In the genomic region with DNA sequence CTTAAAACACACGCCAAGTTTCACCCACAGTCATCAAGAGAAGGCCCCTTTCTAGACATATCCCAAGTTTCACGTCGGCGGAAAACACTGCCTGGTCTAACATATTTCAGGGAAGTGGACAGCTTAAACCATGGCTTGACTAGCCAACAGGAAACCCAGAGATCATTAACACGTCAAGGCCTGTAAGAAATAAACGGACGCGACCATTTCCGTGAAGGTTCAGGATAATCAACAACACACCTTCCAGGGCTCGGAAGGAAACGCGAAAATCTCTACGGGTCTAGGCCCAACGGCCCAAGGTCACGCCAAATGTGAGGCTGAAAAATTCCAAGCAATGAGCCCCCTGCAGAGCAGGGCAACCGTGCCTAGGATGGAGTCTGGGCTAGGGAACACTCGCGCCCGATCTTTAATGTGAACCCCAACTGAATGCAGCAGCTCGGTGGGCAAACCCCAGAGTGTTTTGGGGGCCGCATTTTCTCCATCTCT, we compare ENCODE assay signal across 8 mouse cellular contexts. TPM values are rescaled to one million over a fixed set of nuclear protein-coding genes. Genes with fewer than 3 reads are reported as not detected.
A peak's percentile ranks its signal among the peaks of the same experiment; 100 is the strongest.
DNase-seq lines count a peak whose midpoint lies in the region; ATAC-seq lines count a peak whose summit lies in the region.

No protein-coding gene starts in this region.

- ATAC-seq in granulocyte monocyte progenitor cell, adult 5-6 weeks (replicated peaks; ENCODE audit: poor library complexity, severe bottlenecking): peak; percentile 4; the same call in 1 of the 2 replicates
- no peak for ATAC-seq in liver, embryonic 13.5 days (ENCODE audit: low read depth)
- ATAC-seq in neural tube, embryonic 13.5 days (ENCODE audit: low read depth): 0 out of 2 replicates have a peak, but pooled peaks have one; percentile 4

- DNase-seq in A20 (ENCODE audit: low read depth, low spot score): peak; percentile 73
- DNase-seq in ZHBTc4 (ENCODE audit: low read depth, low spot score): peak; percentile 84
- peak; percentile 77 for DNase-seq in embryo, embryonic 10 days (ENCODE audit: low spot score)
- peak; percentile 75 for DNase-seq in kidney, adult 11 months
- peak; percentile 43 for DNase-seq in liver, embryonic 13.5 days
- peak; percentile 36 to 50 for DNase-seq in urinary bladder, postnatal 36 days (ENCODE audit: low spot score in 2 of 2)

- H3K27me3 ChIP-seq in liver, embryonic 13.5 days: no peaks in the 10 kb centered on the region
- no peaks in the 10 kb centered on the region for H3K27me3 ChIP-seq in neural tube, embryonic 13.5 days

- peaks cover 52% of the 10 kb centered on the region for H3K4me1 ChIP-seq in liver, embryonic 13.5 days (replicated peaks)
- H3K4me1 ChIP-seq in neural tube, embryonic 13.5 days (replicated peaks): peaks cover 36% of the 10 kb centered on the region

- H3K27ac ChIP-seq in liver, embryonic 13.5 days: peak overlapping the region; percentile 99
- peak overlapping the region; percentile 100 for H3K27ac ChIP-seq in neural tube, embryonic 13.5 days (replicated peaks)

- H3K4me3 ChIP-seq in liver, embryonic 13.5 days (replicated peaks): peak overlapping the region; percentile 85
- peak overlapping the region; percentile 69 for H3K4me3 ChIP-seq in neural tube, embryonic 13.5 days

- under 1% methylated on average over 21 of the region's 21 CpGs for WGBS in liver, embryonic 13.5 days (ENCODE audit: insufficient replicate concordance)
- under 1% methylated on average over 21 of the region's 21 CpGs for WGBS in neural tube, embryonic 13.5 days

- peak overlapping the region; percentile 91 for H3K9ac ChIP-seq in liver, embryonic 13.5 days
- H3K9ac ChIP-seq in neural tube, embryonic 13.5 days: peak overlapping the region; percentile 97

- H3K36me3 ChIP-seq in liver, embryonic 13.5 days: no peaks in the 10 kb centered on the region
- H3K36me3 ChIP-seq in neural tube, embryonic 13.5 days: no peaks in the 10 kb centered on the region

- no peaks in the 10 kb centered on the region for H3K9me3 ChIP-seq in liver, embryonic 13.5 days (replicated peaks)
- H3K9me3 ChIP-seq in neural tube, embryonic 13.5 days: no peaks in the 10 kb centered on the region

- peak overlapping the region; percentile 77 for H3K4me2 ChIP-seq in liver, embryonic 13.5 days
- peak overlapping the region; percentile 68 for H3K4me2 ChIP-seq in neural tube, embryonic 13.5 days

RNA-seq across cellular contexts. Expression of a gene that starts 0.6 kb away (rescaled TPM):
- total RNA-seq in granulocyte monocyte progenitor cell, adult 5-6 weeks (2014; fragmentation: Nextera tagmentation): 56.0 and 56.8 TPM in 2 replicates
- 17.5 and 23.8 TPM in 2 replicates for total RNA-seq in granulocyte monocyte progenitor cell, adult 5-6 weeks (2017)
- 7.9 and 10.1 TPM in 2 replicates for polyA plus RNA-seq in liver, embryonic 13.5 days (2015; fragmentation: Nextera tagmentation; extraction: Ambion mirVana)
- polyA plus RNA-seq in neural tube, embryonic 13.5 days (2015; fragmentation: Nextera tagmentation; extraction: Ambion mirVana): 22.6 and 26.5 TPM in 2 replicates

RNA-seq across cellular contexts. Expression of a gene that starts 37.6 kb away (rescaled TPM):
- total RNA-seq in granulocyte monocyte progenitor cell, adult 5-6 weeks (2014; fragmentation: Nextera tagmentation): 49.6 and 60.8 TPM in 2 replicates
- total RNA-seq in granulocyte monocyte progenitor cell, adult 5-6 weeks (2017): 35.9 and 45.7 TPM in 2 replicates
- polyA plus RNA-seq in liver, embryonic 13.5 days (2015; fragmentation: Nextera tagmentation; extraction: Ambion mirVana): 30.7 and 36.6 TPM in 2 replicates
- polyA plus RNA-seq in neural tube, embryonic 13.5 days (2015; fragmentation: Nextera tagmentation; extraction: Ambion mirVana): 36.1 and 40.0 TPM in 2 replicates

RNA-seq across cellular contexts. Expression of a gene that starts 53.2 kb away (rescaled TPM):
- total RNA-seq in granulocyte monocyte progenitor cell, adult 5-6 weeks (2014; fragmentation: Nextera tagmentation): 186 and 187 TPM in 2 replicates
- total RNA-seq in granulocyte monocyte progenitor cell, adult 5-6 weeks (2017): 342 and 431 TPM in 2 replicates
- 256 and 257 TPM in 2 replicates for polyA plus RNA-seq in liver, embryonic 13.5 days (2015; fragmentation: Nextera tagmentation; extraction: Ambion mirVana)
- 327 and 348 TPM in 2 replicates for polyA plus RNA-seq in neural tube, embryonic 13.5 days (2015; fragmentation: Nextera tagmentation; extraction: Ambion mirVana)

RNA-seq across cellular contexts. Expression of a gene that starts 58.1 kb away (rescaled TPM):
- total RNA-seq in granulocyte monocyte progenitor cell, adult 5-6 weeks (2014; fragmentation: Nextera tagmentation): 63.0 and 69.1 TPM in 2 replicates
- 47.6 and 53.2 TPM in 2 replicates for total RNA-seq in granulocyte monocyte progenitor cell, adult 5-6 weeks (2017)
- 49.4 and 50.4 TPM in 2 replicates for polyA plus RNA-seq in liver, embryonic 13.5 days (2015; fragmentation: Nextera tagmentation; extraction: Ambion mirVana)
- polyA plus RNA-seq in neural tube, embryonic 13.5 days (2015; fragmentation: Nextera tagmentation; extraction: Ambion mirVana): 36.9 and 39.2 TPM in 2 replicates
